Mouse (Mus musculus) hematopoietic stem cell, adult 5-6 weeks (primary cell): ENCODE measurements at regions not wholly inside any gene's neighbourhood (a gene's known extent, or its start where the extent isn't known, plus 50 kb on each side); places are given as distances from the start of the nearest gene placed in this dataset.
A peak's percentile ranks its signal among the peaks of the same experiment; 100 is the strongest.
"Not testable (repeated sequence)": the region's sequence is repeated elsewhere in the genome, so short reads cannot be mapped to it uniquely, and the experiment has no call there.

Experiments used
- ATAC-seq, 2 experiments: fragments of 125-278 bp in 1 of 2; replicated peaks in 1 of 2; 2 replicates each; pipeline ENCODE4 v1.8.0; 2016 to 2017; ENCODE audit warnings: inconsistent platforms in 2 of 2, mild to moderate bottlenecking in 2 of 2, moderate number of reproducible peaks in 2 of 2, low read depth in 1 of 2, moderate TSS enrichment in 1 of 2; ENCODE audit not compliant: low FRiP score in 2 of 2, poor library complexity in 2 of 2, severe bottlenecking in 2 of 2, insufficient read depth in 1 of 2, low TSS enrichment in 1 of 2

GRCm38 (mm10) chr4:31343312-31344248 lies 620.3 kb upstream of the Map3k7 start:
- ATAC-seq, result no peak

DNA sequence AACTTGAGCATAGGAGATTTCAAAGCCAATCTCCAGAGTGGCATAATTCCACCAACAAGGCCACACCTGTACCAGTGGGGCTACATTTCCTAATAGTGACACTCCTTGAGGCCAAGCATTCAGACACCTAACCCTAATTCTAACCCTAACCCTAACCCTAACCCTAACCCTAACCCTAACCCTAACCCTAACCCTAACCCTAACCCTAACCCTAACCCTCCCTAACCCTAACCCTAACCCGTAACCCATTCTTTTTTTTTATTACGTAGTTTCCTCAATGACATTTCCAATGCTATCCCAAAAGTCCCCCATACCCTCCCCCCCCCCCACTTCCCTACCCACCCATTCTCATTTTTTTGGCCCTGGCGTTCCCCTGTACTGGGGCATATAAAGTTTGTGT lies 609.9 kb upstream of the Map3k7 start:
- not testable (repeated sequence) for ATAC-seq

DNA sequence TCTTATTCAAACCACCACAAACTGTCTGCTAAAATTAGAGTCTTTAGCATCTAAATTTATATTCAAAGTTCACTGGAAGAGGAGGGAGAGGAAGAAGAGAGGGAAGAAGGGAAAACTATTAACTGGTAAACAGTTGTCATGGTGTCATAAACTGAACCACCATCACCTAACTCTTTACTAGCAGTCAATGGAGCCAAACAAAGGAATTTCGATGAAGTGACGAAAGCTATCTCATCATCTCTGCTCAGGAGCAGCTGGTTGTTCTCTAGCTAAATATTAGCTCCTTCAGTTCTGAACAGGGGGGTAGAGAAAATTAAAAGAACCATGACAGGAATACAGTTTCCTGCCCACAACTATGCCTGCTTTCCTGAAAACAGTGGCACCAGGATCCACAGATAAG lies 608.9 kb upstream of the Map3k7 start:
- ATAC-seq, result no peak

- no peak for ATAC-seq
Measured at GRCm38 (mm10) chr4:31366172-31366571, 597.7 kb upstream of the Map3k7 start.

DNA sequence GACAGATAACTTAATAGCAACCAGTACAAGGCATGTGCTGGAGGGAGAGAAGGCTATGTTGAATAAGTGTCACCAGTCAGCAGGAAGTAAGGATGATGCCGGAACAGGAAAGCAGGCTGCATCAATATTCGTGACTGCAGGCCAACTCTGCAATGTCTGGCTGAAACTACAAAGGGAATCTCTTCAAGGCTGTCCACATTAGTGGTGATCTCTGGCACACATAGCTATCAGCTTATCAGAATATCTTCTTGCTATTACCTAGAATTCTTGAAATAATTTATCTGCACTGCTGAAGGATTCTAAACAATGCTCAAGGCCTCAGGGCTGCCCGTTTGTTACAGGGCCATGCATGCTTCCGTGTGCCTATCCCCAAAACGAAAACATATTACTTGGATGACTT lies 596.9 kb upstream of the Map3k7 start:
- no peak for ATAC-seq

DNA sequence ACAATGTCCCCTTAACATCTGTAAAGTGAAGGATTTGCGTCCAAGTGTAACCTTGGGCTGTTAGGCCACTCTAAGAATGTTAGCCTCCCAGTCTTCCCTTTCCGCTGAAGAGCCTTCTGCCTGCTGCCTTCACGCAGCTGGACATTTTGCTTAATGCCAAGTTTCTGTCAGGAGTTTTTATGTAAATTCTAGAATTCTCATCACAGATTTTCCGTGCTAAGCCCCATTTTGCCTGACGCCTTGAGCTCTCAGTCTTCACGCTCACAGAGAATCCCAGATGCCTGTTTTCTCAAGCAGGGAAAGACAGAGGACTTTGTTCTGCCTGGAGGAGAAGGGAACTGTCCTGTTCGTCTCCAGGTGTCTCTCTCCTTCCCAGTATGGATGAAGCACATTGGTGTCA lies 593.8 kb upstream of the Map3k7 start:
- no peak for ATAC-seq

DNA sequence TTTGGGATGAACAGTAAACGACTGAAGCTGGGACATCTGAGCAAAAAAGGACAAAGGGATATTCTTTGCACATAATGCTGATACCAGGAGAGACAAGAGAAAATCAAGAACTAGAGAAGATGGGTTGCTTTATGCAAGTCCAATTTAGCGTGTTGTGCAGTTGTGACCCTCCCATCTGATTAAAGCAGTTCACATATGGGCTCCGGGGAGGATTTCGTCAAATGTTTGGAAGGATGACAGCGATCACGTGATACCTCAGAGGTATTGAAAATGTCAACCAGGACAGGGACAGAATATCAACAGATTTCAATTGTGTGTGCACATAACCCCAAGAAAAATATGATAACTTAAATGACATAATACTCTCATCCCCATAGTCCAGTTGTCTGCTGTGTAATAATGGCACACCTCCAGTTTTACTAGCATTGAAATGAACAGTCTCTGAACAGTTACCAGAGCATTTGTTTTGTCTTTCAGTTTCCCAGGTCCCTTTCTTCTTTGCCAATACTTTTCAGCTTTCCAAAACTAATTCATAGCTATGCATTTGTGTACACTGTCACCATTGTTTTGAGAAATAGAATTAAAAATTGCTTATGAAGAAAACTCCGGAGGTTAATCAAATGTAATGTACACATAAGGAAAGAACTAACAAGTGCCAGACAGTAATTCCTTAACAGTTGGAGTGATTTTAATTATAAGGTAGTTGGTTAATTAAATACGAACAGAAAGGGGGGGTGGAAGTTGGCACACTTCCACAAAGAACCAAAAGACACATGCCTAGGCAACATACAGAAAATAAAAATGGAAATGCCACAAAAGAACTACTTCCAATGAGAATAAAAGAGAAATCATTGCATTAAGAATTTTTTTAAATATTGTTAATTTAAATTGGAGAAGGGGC lies 582.6 kb upstream of the Map3k7 start:
- no peak for ATAC-seq

DNA sequence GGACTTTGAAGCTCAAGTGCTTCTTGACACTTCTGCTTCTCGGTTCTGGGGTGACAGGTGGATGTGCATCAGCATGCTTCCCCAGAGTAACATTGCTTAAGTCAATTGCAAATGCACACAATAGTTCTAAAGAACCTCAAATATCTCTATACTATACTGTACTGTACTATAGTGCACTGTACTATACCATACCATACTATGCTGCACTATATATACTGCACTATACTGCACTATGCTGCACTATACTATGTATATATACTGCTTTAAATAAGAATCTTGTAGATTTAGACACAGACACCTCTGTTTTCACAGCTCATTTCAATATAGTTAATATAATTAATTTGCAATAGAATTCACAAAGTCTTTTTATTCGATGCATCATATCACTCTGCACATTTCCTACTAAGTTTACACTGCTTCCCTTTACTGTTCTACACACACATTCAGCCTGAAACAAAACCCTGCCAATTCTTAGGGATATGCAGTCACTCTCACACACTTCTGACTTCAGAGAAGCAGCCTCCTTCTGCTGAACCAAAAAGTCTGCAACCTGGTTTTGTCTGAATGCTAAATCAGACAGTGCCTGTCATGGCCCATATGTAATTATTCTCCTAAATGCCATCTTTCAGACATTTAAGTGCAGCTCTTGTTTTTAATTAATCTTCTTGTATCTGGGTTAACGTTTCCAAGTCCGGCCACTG lies 570.8 kb upstream of the Map3k7 start:
- no peak for ATAC-seq

GRCm38 (mm10) chr4:31395538-31395937 lies 568.4 kb upstream of the Map3k7 start:
- no peak for ATAC-seq

DNA sequence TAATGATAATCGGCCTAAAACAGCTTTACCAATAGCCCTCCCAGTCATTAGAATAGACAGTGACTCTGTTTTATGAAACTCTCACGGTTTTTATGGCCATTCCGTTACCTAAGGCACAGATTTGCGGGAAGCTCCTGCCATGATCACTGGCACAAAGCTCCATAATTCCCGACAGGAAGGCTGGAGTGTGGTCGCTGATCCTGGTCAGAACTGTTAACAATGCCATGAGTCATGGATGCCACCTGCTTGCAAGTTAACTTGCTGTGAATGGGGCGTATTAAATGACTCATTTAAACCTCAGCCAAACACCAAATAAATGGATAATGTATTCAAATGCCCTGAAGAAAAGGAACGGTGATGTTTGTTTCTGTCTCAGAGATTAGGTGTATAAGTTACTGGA lies 559.9 kb upstream of the Map3k7 start:
- no peak for ATAC-seq

- ATAC-seq, result no peak
Measured at GRCm38 (mm10) chr4:31404840-31405714, 558.8 kb upstream of the Map3k7 start.

- no peak for ATAC-seq
Measured at GRCm38 (mm10) chr4:31410157-31410556, 553.7 kb upstream of the Map3k7 start.

DNA sequence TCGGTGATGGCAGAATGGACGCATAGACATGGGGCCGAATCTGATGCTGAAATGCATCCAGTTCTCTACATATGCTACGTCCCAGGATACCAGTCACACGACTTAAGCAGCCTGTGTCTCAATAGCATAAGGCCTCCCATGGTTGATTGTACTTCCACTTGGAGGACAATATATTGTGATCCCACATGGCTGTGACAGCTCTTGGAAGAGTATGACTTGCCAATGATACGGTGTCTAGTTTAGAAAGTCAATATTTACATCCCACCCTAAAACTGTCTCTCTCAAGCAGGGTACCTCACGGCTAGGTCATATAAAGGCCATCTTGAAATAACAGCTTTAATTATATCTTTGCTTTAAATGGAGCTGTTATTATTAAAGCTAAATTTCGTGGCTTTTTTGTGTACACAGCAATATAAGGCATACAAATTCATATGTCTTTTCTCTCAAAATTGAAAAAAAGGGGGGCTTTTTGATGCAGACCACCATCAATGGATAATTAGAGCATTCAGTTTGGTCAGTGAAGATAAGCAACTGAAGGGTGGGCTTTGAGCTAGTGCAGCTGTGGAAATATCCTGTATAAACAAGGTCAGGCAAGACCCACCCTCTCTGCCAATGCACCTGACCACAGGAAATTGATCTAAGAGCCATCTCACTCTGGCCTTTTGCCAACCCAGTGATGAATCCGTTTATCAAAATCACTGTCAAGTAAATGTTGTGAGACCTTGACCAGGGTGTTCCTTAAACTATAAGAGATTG lies 551.9 kb upstream of the Map3k7 start:
- no peak for ATAC-seq

GRCm38 (mm10) chr4:31417161-31417560 lies 546.7 kb upstream of the Map3k7 start:
- no peak for ATAC-seq

- ATAC-seq, result peak in 1 of 2 experiments; percentile 44; a peak in 1 of 4 replicates
Measured at GRCm38 (mm10) chr4:31419240-31419639, 544.7 kb upstream of the Map3k7 start.

- no peak for ATAC-seq
Measured at GRCm38 (mm10) chr4:31420167-31420566, 543.7 kb upstream of the Map3k7 start.
